Mouse (Mus musculus) kidney, adult 2 months (tissue): Measurements from ENCODE around the gene Smok3b. TPM values are rescaled to one million over a fixed set of nuclear protein-coding genes. Genes with fewer than 3 reads are reported as not detected.
"Not testable (repeated sequence)": the region's sequence is repeated elsewhere in the genome, so short reads cannot be mapped to it uniquely, and the experiment has no call there.

Source experiments
- DNase-seq: peaks from one replicate; pipeline ENCODE4 v3.0.0; 2021
- H3K27ac ChIP-seq: fragments of 200-500 bp; 2 replicates; pipeline ENCODE4 v1.5.1; 2012; ENCODE audit warnings: low read depth, low read length, control low read depth, inconsistent platforms; ENCODE audit not compliant: insufficient read depth
- H3K27me3 ChIP-seq: fragments of 200-500 bp; replicated peaks from 2 replicates; pipeline ENCODE4 v1.6.1; 2012; ENCODE audit warnings: mild to moderate bottlenecking, moderate library complexity, low read length, inconsistent platforms; ENCODE audit not compliant: control insufficient read depth, insufficient read depth
- H3K36me3 ChIP-seq: fragments of 200-500 bp; 2 replicates; pipeline ENCODE4 v1.6.1; 2012; ENCODE audit warnings: mild to moderate bottlenecking, moderate library complexity, low read length, inconsistent platforms; ENCODE audit not compliant: control insufficient read depth, insufficient read depth
- H3K4me1 ChIP-seq: fragments of 200-500 bp; 2 replicates; pipeline ENCODE4 v1.6.1; 2011; ENCODE audit warnings: low read length; ENCODE audit not compliant: control insufficient read depth, insufficient read depth
- H3K4me3 ChIP-seq: fragments of 200-500 bp; 2 replicates; pipeline ENCODE4 v1.5.1; 2011; ENCODE audit warnings: mild to moderate bottlenecking, low read depth, low read length, control low read depth; ENCODE audit not compliant: insufficient read depth
- CTCF ChIP-seq: fragments of 200-500 bp; conservative IDR thresholded peaks from 2 replicates; pipeline ENCODE4 v1.5.1; 2011; ENCODE audit warnings: low read depth, mild to moderate bottlenecking, control low read depth, low read length, moderate library complexity, mixed read lengths; ENCODE audit not compliant: insufficient read depth, insufficient read length
- POLR2A ChIP-seq: fragments of 200-500 bp; IDR thresholded peaks from one replicate; pipeline ENCODE4 v1.6.1; 2011; ENCODE audit warnings: low read depth, low read length, control low read depth
- WGBS: fragments of 180-500 bp; shearing (Covaris S2); methylation state at CpG from one replicate; pipeline ENCODE4 v1.1.7; 2018; 5-methylcytosine and 5-hydroxymethylcytosine counted together
- polyA plus RNA-seq: library from polyadenylated mRNA; depleted of rRNA; stranded (reverse); fragments of >200 nt; gene quantifications from 2 replicates; pipeline ENCODE4 v1.2.3, GENCODE M21; 2012

Gene Smok3b
- polyA plus RNA-seq, 1 experiment: not detected

- TF ChIP-seq POLR2A: no peak
- no peak for TF ChIP-seq CTCF
- no peak overlapping the region for H3K4me3 ChIP-seq
- WGBS: 95% methylated on average over 1 of the region's 1 CpGs
- H3K36me3 ChIP-seq: no peaks in the 10 kb centered on the region
- DNase-seq: no peak
- no peaks in the 10 kb centered on the region for H3K4me1 ChIP-seq
- no peaks in the 10 kb centered on the region for H3K27me3 ChIP-seq
- H3K27ac ChIP-seq: no peak overlapping the region
Observed at GRCm38 (mm10) chr5:137986351-137986750, 34.9 kb upstream of the Smok3b start.

- WGBS: 59% methylated on average over 5 of the region's 5 CpGs
- Histone ChIP-seq H3K36me3 (no peaks in the 10 kb centered on the region), H3K27ac (peak overlapping the region; percentile 34; the same call in 1 of the 2 replicates), H3K4me1 (peaks cover 5% of the 10 kb centered on the region; the same call in 1 of the 2 replicates), H3K27me3 (no peaks in the 10 kb centered on the region), H3K4me3 (no peak overlapping the region)
- DNase-seq: peak; percentile 67
- no peak for TF ChIP-seq POLR2A
- TF ChIP-seq CTCF: no peak
Observed at GRCm38 (mm10) chr5:138009437-138009836, 11.8 kb upstream of the Smok3b start.

GRCm38 (mm10) chr5:138012382-138012781 lies 8.8 kb upstream of the Smok3b start:
- 80% methylated on average over 5 of the region's 5 CpGs for WGBS
- no peak for DNase-seq
- TF ChIP-seq POLR2A: no peak
- TF ChIP-seq CTCF: no peak
- Histone ChIP-seq H3K36me3 (no peaks in the 10 kb centered on the region), H3K4me1 (peaks cover 5% of the 10 kb centered on the region; the same call in 1 of the 2 replicates), H3K27me3 (no peaks in the 10 kb centered on the region), H3K4me3 (no peak overlapping the region), H3K27ac (no peak overlapping the region)

- Histone ChIP-seq H3K4me3 (no peak overlapping the region), H3K27me3 (no peaks in the 10 kb centered on the region), H3K4me1 (no peaks in the 10 kb centered on the region), H3K36me3 (no peaks in the 10 kb centered on the region), H3K27ac (no peak overlapping the region)
- TF ChIP-seq POLR2A: no peak
- DNase-seq: no peak
- WGBS: 92% methylated on average over 2 of the region's 2 CpGs
Observed at GRCm38 (mm10) chr5:138016530-138016929, 4.7 kb upstream of the Smok3b start.

- H3K4me3 ChIP-seq: no peak overlapping the region
- no peaks in the 10 kb centered on the region for H3K27me3 ChIP-seq
- H3K4me1 ChIP-seq: no peaks in the 10 kb centered on the region
- no peaks in the 10 kb centered on the region for H3K36me3 ChIP-seq
- H3K27ac ChIP-seq: no peak overlapping the region
- no peak for DNase-seq
- TF ChIP-seq CTCF: no peak
- TF ChIP-seq POLR2A: no peak
Observed at GRCm38 (mm10) chr5:138016997-138017396, 4.2 kb upstream of the Smok3b start.

GRCm38 (mm10) chr5:138019577-138019976 lies 1.7 kb upstream of the Smok3b start:
- not testable (repeated sequence) for H3K27ac ChIP-seq, H3K36me3 ChIP-seq, H3K4me1 ChIP-seq, H3K27me3 ChIP-seq, DNase-seq, H3K4me3 ChIP-seq
- 88% methylated on average over 4 of the region's 4 CpGs for WGBS

- H3K27me3 ChIP-seq, H3K36me3 ChIP-seq, H3K4me3 ChIP-seq, DNase-seq, H3K27ac ChIP-seq, H3K4me1 ChIP-seq: not testable (repeated sequence)
- no CpG with 5 or more reads among the region's 5 CpGs for WGBS
Observed at GRCm38 (mm10) chr5:138052894-138053293, 31.7 kb downstream of the Smok3b start, which contains the start of gene Smok3c. Gene Smok3c (plus strand): TSS chr5:138053194.

GRCm38 (mm10) chr5:138073803-138074202 lies 52.6 kb downstream of the Smok3b start:
- 81% methylated on average over 4 of the region's 4 CpGs for WGBS
- TF ChIP-seq CTCF (no peak), POLR2A (no peak)
- Histone ChIP-seq H3K27me3 (no peaks in the 10 kb centered on the region), H3K4me1 (peaks cover 3% of the 10 kb centered on the region; the same call in 1 of the 2 replicates), H3K36me3 (no peaks in the 10 kb centered on the region), H3K4me3 (no peak overlapping the region), H3K27ac (no peak overlapping the region)
- DNase-seq: peak; percentile 0
